Mouse (Mus musculus) kidney, adult 9 months (tissue): ENCODE measurements around the gene Lipt1.

ENCODE experiments used
- DNase-seq: peaks from one replicate; pipeline ENCODE4 v3.0.0; 2022

Gene Lipt1

GRCm38 (mm10) chr1:37900288-37900687 lies 28.8 kb downstream of the Lipt1 start:
- no peak for DNase-seq

GRCm38 (mm10) chr1:37903178-37903577 lies 31.6 kb downstream of the Lipt1 start:
- peak; percentile 34 for DNase-seq

GRCm38 (mm10) chr1:37912751-37913150 lies 41.2 kb downstream of the Lipt1 start:
- no peak for DNase-seq

GRCm38 (mm10) chr1:37916393-37916792 lies 44.9 kb downstream of the Lipt1 start, which contains the start of gene Lyg2:
Lyg2 (minus strand) TSS chr1:37916493.
- DNase-seq: no peak

- DNase-seq: no peak
Observed at GRCm38 (mm10) chr1:37917666-37918065, 46.1 kb downstream of the Lipt1 start.

GRCm38 (mm10) chr1:37918096-37918495 lies 46.6 kb downstream of the Lipt1 start:
- no peak for DNase-seq

- DNase-seq: no peak
Observed at GRCm38 (mm10) chr1:37922536-37922935, 51.0 kb downstream of the Lipt1 start.
